Mouse (Mus musculus) cerebellum, postnatal 14 days (tissue): ENCODE measurements around the gene Fbxo47.
"Not testable (repeated sequence)": the region's sequence is repeated elsewhere in the genome, so short reads cannot be mapped to it uniquely, and the experiment has no call there.

ENCODE experiments used
- DNase-seq, 2 experiments: peaks; one replicate each; pipeline ENCODE4 v3.0.0; 2021; ENCODE audit warnings: mixed read lengths in 2 of 2

Gene Fbxo47

DNA sequence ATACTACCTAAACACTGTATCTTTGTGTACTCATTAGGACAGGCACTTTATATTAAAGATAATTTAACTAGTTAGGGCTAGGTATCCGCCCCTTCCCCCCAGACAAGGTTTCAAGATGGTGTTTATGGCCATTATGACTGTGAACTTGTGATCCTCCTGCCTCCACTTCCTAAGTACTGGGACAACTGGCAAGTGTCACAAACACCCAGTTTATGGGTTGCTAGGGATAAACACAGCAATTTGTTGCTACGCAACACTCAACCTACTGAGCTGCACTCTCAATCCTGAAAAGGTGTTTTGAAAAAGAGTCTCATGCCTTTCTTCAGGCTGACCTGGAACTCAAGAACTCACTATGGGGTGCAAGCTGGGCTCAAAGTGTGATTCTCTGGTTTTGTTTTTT is 6.6 kb downstream of the Fbxo47 start:
- no peak for DNase-seq

DNA sequence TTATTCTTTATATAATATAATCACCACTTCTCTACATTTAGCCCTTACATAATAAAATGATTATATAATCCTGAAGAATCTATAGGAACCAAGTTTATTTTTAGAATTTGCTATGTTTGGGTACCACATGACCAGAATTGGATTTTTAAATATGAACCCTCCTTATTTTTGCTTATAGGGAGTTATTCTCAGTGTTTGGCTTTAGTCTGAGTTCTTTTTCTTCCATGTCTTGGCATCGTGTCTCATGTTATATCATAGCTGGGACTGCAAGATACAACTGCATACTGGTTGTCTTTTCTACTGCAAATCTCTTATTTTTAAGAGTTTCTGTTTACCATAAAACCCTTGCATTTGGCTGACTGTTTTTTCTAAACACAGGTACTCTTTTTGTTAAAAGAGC is 9.6 kb downstream of the Fbxo47 start:
- no peak for DNase-seq

DNA sequence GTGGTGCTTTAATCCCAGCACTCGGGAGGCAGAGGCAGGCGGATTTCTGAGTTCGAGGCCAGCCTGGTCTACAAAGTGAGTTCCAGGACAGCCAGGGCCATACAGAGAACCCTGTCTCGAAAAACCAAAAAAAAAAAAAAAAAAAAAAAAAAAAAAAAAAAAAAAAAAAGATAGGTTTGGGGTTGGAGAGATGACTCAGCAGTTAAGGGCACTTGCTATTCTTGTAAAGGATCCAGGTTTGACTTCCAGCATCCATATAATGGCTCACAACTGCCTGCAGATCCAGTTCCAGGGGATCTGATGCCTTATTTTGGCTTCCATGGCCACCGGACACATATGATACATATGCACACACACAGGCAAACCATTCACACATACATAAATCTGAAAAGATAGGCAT is 11.6 kb downstream of the Fbxo47 start:
- not testable (repeated sequence) for DNase-seq

DNA sequence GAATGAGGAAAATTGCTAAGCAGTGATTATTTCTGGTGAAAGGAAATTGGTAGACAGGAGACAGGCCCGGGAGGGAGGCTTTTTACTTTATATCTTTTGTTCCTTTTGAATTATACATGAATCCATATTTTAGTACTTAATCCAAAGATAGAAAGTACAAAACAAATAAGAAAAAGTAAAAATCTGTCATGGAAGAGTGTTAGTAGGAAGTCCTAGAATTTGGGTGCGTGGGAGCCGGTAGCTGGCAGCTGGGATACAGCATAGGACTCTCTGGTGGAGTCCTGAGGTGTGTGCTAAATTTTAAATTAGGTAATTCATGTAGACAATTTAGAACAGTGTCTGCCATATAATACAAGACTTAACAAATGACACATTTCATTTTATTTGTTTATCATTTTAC is 16.4 kb downstream of the Fbxo47 start:
- DNase-seq = no peak

DNA sequence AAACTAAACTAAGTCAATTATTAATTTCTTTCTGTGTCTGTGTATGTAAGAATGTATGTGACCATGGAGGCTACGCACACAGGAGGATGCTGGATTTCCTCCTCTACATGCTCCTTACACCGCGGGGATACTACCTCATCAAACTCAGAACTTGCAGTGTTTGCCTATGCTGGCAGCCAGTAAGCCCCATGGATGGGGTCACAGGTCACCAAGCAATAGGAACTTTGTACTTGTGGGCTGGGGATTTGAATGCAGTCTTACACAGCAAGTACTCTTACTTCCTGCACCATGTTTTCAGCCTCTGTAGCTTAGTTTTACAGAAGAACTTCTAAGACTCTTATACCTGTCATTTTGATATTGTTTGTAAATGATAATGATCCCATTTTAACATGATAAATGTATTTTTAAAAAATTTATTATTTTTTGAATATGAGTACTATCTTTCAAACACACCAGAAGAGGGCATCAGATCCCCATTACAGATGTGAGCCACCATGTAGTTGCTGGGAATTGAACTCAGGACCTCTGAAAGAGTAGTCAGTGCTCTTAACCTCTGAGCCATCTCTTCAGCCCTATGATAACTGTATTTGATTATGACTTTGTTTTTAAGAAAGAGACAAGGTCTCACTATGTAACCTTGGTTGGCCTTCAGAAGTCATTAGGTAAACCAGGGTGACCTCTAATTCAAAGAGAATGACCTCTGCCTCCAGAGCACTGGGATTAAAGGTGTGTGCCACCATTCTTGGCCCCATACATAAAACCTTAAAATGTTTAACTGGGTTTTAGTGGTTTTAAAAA is 17.7 kb downstream of the Fbxo47 start:
- no peak for DNase-seq

DNA sequence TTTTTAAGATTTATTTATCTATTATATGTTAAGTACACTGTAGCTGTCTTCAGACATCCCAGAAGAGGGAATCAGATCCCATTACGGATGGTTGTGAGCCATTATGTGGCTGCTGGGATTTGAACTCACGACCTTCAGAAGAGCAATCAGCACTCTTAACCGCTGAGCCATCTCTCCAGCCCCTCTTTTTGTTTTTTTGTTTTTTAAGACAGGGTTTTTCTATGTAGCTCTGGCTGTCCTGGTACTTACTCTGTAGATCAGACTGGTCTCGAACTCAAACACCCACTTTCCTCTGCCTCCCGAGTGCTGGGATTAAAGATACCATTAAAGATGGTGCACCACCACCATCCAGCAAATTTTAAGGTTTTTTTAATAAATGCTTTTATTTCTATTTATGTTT is 18.5 kb downstream of the Fbxo47 start:
- DNase-seq = no peak

DNA sequence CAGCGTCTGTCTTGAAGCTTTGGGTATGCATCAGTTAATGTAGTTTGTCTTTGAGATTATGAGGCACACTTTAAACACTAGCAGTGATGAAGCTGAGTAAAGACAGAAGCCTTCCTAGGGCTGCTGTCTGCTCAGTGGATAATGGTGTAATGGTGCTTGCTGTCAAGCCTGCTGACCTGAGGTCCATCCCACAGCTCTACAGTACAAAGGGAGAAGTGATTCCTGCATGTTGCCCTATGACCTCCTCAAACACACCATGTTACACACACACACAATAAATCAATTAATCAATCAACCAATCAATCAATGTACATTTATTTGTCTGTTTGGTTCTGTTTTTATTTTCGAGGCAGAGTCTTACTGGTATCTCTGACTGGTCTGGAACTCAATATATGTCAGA is 21.8 kb downstream of the Fbxo47 start:
- no peak for DNase-seq

DNA sequence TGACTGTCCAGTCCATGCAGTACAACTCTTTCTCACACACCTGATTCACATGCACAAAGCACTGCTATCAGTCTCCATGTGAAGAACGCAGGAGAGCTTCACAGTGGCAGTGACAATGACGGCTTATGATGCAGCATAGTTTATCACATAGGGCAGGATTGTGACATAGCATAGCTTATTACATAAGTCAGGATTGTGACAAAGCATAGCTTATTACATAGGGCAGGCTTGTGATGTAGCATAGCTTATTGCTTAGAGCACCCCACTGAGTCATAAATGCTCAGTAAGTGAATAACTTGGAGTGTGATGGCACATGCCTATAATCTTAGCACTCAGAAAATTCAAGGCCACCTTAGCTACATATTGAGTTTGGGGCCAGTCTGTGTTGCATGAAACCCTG is 28.5 kb downstream of the Fbxo47 start:
- no peak for DNase-seq

DNA sequence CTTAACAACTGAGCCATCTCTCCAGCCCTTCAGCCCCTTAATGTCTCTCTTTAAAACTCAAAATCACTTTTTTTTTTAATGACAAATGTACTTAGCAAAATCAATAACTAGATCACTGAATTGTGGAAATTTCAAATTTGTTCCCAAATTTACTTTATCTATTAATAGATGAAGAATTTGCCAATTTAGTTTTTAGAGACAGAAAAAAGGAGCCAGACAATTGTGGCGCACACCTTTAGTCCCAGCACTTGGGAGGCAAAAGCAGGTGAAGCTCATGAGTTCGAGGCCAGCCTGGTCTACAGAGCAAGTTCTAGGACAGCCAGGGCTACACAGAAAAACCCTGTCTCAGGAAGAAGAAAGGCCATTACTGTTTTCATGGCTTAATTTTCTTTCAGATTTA is 32.4 kb downstream of the Fbxo47 start:
- no peak for DNase-seq

DNA sequence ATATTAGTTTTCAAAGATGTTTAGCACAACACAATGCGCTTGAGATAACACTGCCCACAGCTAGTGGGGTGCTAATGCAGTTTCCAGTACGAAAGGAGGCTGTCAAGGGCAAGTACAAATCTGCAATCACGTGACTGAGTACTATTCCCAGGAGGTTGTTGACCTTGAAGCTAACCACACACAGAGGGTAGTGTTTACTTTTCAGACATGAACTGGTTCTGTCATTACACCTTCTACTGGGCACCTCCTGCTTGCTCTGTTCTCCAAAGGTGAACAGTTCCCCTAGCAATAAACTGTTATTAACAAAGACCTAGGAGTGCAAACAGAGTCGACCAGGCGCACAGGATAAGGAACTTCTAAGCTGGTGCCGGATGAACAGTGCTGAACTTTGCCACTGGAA is 33.6 kb downstream of the Fbxo47 start:
- DNase-seq = no peak

DNA sequence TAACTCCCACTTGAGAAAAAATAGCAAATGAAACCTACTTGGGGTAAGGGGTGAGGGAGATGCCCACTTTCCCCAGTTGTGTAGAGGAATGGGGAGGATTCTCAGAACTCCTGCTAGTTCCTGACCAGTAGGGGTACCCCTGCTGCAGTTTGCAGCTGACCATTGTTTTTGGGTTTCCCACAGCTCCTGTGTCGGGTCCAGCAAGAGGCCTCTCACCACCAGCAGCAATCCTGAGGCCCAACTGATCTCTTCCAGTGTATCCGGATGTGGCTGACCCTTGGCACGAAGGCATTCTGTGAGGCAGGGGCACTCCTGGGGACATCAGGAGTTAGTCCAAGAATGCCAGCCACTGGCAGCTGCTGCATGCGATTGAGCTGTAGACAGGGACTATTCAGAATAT is 42.0 kb downstream of the Fbxo47 start:
- DNase-seq = peak; percentile 33 to 41

DNA sequence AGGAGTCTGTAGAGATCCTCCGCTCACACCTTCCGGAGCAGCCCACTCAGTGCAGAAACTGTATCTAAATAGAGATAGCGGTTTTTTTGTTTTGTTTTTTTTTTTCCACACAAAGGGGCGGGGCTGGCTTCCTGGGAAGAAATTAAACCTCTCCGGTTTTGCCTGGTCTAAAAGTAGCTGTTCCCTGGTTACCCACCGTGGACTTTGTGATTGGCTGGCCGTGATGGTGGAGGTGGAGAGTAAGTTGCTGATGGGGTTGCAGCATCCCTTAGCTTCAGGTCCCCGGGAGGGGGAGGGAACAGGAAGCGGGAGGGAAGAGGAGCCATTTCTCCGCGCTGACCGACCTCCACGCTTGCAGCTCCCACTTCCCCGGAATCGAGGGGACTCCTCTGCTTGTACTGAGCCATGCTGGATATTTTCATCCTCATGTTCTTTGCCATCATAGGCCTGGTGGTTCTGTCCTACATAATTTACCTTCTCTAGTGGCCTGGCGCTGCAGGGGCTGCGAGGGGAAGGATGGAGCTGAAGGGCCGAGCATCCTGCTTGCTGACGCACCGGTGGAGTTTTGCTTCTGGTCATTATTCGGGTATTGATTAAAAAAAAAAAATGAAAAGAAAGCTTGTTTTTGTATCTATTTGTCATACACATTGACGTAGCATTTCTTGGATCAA is 42.8 kb downstream of the Fbxo47 start:
- peak; percentile 91 for DNase-seq

DNA sequence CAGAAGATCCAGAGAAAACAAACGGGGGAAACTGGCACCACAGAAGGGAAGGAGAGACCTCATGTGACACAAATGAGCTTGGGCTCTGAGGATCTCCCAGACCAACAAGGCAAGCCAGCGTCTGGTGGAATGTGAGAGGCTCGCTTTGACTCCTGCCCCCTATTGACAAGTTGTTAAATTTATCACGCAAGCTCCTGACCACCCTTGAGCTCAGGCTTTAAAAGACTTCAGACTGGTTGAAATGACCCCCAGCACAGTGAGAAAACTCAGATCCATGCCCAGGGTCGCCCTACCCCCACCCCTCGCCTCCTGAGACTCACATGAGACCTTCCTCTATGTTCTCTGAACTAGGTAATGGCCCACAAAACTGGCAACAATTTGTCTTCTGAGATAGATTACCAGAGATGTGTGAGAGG is 43.4 kb downstream of the Fbxo47 start, which contains the start of gene B230217C12Rik:
Gene B230217C12Rik (plus strand): TSS at position 242 of the 416 bp plus-strand sequence.
- peak; percentile 60 to 70 for DNase-seq

DNA sequence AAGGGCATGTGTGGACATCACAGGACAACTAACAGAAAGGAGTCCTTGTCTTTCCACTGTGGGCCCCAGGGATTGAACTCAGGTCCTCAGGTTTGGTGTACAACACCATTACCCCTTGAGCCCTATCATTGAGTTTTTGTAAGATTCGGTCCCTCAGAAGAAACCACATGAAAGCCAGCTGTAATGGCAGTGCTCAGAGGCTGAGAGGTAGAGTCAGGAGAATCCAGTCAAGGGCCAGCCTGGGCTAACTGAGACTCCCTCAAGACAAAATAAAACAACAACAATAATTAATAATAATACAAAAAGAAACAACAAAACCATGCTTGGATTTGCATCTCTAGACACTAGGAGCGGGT is 43.8 kb downstream of the Fbxo47 start:
- no peak for DNase-seq

DNA sequence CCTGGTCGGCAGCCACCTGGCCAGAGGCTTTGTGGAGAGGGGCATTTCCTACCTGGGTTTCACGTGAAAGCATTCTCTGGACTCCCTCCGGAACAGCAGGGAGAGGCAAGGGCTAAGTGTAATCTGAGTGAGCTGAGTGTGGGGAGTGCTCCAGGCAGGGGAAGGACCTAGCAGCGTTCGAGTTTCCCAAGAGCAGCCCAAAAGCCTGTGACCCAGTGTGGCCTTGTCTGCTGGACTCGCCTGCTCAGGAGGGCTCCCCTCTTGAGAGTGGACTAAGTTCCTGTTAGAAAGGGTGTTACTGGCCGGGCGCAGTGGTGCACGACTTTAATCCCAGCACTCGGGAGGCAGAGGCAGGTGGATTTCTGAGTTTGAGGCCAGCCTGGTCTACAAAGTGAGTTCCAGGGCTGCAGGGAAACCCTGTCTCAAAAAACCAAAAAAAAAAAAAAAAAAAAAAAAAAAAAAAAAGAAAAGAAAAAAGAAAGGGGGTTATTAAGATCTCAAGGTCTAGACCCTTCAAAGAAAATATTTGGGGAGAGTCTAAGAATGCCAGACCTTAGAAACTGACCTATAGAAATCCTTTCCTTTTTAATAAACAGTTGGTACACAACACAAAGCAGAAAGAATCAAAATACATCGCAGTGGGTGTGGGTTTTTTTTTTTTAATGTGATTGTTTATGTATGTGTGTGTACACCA is 44.4 kb downstream of the Fbxo47 start:
- no peak for DNase-seq

DNA sequence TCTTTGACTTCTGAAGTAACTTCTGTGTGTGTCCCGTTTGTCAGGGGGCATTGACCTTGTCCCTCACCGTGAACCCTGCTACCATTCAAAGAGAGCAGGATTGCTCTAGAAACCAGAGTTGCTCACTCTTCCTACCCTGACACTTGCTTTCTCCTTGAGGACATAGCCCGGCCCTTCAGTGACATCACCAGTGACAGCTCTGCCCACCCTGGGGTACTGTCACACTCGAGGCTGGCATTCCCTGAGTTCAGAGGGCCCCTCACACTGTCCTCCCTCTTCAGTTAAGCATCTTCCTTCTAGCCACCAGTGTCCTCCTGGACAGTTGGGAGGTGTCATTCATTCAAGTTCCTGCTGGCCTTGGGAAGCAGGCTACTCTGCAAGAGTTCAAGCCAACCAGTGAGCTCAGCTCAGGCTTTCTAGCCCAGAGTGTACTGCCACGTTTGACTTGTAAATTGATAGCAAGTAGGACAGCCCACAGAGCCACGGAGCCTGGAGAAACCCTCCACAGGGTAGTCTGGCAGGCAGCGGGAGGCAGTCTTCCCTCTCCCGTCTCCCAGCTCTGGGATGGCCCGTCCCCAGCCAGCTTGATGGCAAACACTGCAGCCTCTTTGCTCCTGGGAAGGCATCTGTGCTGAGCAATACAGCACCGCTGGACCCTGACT is 45.0 kb downstream of the Fbxo47 start:
- no peak for DNase-seq

DNA sequence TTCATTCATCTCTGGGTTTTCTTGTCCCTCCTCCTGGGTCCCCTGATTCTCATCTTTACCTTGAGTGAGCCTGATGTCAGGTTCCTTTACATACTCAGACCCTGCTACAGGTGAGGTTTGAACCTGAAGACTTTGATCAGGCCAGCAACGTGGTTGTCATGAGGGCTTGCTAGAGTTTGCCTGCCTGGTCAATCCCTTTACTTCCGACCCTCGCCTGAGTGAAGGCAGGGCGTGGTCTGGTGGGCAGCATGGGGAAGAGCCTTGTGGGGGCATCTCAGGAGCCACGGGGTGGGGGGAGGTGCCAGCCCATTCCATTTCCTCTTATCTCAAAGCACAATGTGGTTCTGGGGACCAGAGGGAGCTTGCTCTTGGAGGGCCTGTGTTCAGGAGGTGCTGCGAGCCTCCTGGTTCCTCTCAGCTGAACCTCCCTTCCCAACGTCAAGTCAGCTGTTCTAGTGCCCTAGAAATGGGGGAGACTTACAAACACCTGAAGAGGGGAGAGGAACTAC is 46.3 kb downstream of the Fbxo47 start:
- DNase-seq = no peak

DNA sequence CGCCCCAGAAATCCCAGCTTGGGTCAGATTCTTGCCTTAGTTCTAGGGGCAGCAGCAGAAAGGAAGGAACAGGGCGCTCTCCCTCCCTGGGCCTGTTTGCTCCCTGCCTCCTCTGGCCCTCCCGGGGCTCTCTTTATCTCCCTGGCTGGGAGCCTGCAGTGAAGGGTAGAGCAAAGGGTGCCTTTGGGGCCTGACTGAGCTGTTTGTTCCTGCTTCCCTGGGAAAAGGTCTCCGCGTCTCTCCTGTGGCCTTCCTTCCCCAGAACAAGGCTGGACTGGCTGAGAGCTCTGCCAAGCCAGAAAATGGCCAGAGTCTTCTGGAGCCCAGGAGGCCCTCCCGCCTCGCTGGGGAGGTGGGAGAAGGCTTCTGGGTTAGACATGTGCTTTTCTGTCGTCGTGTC is 46.9 kb downstream of the Fbxo47 start:
- not testable (repeated sequence) for DNase-seq

DNA sequence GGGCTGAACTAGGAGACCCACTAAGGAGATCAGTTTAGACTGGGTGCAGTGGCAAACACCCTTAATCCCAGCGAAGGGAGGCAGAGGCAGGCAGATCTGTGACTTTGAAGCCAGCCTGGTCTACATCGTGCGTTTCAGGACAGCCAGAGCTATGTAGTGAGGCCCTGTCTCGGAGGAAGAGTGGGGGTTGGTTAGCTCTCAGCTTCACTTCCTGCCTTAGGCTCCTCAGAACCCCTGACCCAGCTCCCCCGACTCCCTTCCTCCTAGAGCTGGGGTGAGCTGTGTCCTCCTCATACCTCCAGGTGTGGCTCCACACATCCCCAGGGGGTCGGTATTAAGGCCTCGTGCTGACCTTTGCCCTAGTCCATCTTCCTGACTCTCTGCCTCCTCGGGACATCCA is 47.4 kb downstream of the Fbxo47 start:
- no peak for DNase-seq

DNA sequence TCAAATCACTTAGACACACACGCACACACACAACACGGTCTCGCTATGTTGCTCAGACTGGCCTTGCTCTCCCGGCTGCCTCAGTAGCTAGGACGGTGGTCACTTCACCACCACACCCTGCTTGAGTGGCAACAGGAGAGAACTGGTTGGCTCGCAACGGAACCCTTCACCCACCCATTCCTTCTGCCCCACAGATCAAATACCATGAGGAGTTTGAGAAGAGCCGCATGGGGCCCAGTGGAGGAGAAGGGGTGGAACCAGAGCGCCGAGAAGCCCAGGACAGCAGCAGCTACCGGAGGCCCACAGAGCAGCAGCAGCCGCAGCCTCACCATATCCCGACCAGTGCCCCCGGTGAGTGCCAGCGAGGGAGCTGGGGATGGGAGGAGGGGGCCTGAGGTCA is 50.6 kb downstream of the Fbxo47 start:
- DNase-seq = no peak

DNA sequence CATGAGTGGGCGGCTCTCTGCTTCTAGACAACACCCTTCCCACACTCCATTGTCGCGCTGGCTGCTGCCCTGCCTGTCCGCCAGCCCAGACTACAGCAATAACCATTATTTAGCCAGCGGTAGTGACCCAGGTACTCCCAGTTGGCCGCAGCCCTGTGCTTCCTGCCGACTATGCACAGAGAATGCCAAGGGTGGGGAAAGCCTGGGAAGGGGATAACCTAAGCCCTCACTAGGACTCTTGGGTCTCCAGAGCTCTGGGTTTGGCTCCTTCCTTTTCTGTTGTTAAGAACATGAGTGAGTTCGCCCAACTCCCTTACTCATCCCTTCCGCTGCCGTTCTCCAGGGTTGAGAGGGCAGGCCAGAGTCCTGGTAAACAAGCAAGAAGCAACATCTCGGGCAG is 52.0 kb downstream of the Fbxo47 start:
- no peak for DNase-seq

DNA sequence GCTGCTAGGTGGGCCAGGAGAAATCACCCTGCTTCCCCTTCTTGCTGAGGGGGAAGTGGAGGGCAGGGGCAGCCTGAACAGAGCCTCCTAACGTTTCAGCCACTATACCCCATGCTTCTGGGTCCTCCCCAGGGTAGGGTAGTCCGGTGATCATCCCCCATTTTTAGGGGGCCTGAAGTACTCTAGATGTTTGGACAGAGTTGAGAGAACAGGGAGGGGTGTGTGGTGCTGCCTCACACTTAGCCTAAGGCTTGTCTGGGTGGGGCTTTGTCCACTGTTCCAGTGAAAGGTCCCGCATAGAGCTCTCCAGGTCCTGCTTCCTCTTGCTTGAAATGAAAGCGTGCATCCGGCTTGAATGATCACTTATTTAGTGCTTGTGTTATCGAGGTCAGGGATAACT is 53.5 kb downstream of the Fbxo47 start:
- no peak for DNase-seq

DNA sequence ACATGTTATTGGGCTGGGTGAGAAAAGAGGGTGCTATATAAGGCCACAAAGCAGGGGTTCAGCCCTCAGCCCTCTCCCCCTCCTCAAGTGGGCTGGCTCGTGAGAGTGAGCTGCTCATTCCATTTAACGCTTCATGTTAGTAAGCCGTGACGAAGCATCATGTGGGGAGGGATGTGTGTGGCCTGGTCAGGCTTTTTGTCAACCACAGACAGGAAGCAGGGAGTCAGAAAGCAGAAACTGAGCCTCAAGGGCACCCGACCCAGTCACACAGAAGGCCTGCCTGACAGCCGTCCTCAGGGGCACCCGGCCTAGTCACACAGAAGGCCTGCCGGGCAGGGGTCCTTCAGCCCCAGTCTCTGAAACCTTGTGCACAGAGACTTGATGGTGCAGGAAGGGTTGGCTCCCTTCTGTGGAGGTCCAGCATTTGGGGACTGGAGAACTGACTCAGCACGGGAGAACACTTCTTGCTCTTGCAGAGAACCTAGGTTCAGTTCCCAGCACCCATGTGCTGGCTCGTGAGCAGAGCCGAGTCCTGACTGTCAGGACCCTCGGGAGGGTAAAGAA is 54.0 kb downstream of the Fbxo47 start:
- DNase-seq = no peak
